Mouse (Mus musculus) adrenal gland, postnatal 4 days (tissue): Measurements from ENCODE around the gene Ccdc173. TPM values are rescaled to one million over a fixed set of nuclear protein-coding genes. Genes with fewer than 3 reads are reported as not detected.
"Not testable (repeated sequence)": the region's sequence is repeated elsewhere in the genome, so short reads cannot be mapped to it uniquely, and the experiment has no call there.

Source experiments
- DNase-seq, 2 experiments: peaks; one replicate each; pipeline ENCODE4 v3.0.0; 2021 to 2022; ENCODE audit warnings: low spot score in 2 of 2, mixed read lengths in 2 of 2
- long read RNA-seq, 2 experiments: library from polyadenylated mRNA; stranded (forward); transcript quantifications; one replicate each; pipeline ENCODE4 v2.0.0; 2021
- total RNA-seq, 2 experiments: library from RNA; stranded (reverse); gene quantifications; 2 replicates each; pipeline ENCODE4 v1.2.3; 2021

The Ccdc173 gene
- 1 to 10 TPM; 2.7 to 3.0 TPM for total RNA-seq
- long read RNA-seq, experiment 1, partial matches to known transcripts: 1 of 1 reads
- long read RNA-seq, experiment 1, other reads (novel, unspliced or antisense): 0 of 1 reads
- long read RNA-seq, experiment 2, partial matches to known transcripts: 1 of 2 reads
- long read RNA-seq, experiment 2, other reads (novel, unspliced or antisense): 0 of 2 reads

DNA sequence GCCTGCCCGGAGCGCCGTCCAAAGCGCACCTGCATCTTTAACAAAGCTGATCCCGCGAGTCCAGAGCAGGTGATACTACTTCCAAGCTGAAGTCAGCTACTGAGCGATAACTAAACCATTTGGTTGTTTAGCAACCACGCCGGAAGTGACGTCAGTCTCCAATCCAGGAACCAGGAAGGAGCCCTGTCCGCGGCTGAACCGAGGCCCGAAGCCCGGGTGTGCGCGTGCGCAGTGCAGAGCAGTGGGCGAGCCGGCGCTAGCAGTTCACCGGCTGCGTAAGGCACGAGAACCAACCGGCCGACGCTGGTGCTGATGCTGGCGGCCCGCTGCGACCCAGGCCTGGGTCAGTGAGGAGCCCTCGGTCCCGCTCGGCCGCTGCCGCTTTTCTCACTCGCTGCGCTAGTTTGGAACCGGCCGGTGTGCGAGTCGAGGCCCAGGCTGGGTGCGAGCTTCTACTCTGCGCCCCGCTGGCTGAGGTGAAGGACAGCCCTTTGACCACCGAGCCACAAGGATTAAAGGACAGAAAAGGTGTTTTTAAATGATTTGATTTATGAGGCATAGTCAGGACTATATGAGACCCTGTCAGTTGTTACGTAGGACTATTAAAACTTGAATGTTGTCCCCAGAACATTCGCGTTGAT lies at the start of gene Ccdc173, which contains the start of gene Phospho2:
Gene Ccdc173 (minus strand): TSS at position 147 of the 641 bp plus-strand sequence.
Gene Phospho2 (plus strand): TSS at position 195 of the 641 bp plus-strand sequence.
- peak; percentile 94 to 95 for DNase-seq

DNA sequence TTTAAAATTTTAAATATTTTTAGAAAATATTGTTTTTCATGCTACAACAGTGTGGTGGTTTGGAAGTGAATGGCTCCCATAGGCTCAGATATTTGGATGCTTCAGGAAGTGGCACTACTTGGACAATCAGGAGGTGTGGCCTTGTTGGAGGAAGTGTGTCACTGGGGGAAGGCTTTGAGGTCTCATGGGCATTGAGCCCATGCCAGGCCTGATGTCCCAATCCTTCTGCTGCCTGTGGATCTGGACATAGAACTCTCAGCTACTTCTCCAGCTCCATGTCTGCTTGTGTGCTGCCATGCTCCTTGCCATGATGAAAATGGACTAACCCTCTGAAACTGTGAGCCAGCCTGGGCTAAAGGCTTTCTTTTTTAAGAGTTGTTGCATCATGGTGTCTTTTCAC lies 49.3 kb upstream of the Ccdc173 start:
- DNase-seq: no peak

- DNase-seq: no peak
These were observed 48.6 kb upstream of the Ccdc173 start for GRCm38 (mm10) chr2:69837996-69838395.

DNA sequence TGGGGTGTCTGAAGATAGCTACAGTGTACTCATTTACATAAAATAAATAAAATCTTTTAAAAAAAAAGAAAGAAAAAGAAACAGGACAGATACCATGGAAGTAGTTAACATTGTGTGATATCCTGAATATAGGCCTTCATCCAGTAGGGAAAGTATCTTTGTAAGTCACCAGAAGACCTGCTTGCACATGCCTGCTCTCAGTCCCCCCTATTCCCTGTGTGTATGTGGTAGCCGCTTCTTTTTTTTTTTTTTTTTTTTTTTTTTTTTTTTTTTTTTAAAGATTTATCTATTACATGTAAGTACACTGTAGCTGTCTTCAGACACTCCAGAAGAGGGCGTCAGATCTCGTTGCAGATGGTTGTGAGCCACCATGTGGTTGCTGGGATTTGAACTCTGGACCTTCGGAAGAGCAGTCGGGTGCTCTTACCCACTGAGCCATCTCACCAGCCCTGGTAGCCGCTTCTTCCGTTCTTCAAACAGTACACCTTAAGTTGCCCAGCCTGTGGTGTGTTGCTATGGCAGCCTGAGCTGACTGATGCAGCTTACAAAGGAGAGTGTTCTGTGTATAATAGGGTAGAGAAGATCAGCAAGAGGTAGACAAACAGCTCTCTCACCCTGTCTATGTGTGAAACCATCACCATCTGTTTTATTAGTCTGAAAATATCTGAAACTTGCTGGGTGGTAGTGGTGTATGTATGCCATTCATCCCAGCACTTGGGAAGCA lies 48.0 kb upstream of the Ccdc173 start:
- DNase-seq: no peak

- no peak for DNase-seq
These were observed 40.7 kb upstream of the Ccdc173 start for GRCm38 (mm10) chr2:69830116-69830515.

DNA sequence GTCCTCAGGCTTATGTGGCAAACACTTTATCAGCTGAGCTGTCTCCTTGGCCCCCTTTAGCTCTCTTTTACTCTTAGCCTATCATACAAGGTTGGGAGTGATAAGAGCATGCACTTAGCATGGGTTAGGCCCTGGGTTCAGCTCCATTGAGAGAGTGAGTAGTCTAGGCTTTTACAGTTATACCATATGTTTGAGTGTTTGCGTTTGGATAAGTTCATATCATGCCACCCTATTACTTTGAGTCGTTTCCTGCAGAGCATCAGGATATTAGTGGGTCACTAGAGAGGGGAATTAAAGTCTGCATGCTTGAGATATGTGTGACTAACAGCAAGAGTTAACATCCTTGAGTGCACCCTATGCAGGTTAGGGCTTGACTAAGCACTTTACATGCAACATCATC lies 40.3 kb upstream of the Ccdc173 start:
- DNase-seq: no peak

DNA sequence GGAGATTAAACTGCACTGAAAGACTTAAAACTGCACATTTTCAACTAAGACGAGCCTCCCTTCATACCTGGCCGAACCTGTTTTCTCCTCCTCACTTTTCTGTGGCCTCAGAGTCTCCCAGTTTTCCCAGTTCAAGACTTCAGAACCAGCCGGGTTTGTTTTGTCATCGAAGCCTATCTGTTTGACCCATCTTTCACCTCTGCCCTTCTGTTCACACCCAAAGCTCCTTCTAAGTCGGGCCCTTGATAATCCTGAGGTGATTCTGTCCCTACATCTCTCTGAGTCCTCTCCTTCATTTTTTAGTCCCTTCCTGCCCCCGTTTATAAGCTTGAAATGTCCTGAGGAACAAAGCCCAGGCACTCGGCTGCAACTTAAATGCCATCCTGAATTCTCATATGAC lies 38.7 kb upstream of the Ccdc173 start:
- DNase-seq: no peak

DNA sequence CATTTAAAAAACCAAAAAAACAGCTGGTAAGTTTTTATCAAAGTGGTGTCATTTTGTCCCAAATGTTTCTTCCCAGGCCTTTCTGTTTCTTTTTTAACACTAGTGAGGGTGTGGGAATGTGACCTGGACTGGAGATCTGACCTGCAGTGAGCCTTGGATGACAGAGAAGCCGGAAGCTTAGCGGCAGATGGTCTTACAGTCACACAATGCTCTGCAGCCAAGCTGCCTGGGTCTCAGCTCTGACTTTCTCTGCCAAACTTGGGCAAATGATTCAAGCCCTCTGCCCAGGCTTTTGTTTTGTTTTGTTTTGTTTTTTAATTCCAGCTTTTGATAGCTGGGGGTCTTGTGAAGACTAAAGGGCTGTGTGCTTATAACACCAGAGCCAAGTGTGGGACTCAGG lies 37.0 kb upstream of the Ccdc173 start:
- DNase-seq: no peak

DNA sequence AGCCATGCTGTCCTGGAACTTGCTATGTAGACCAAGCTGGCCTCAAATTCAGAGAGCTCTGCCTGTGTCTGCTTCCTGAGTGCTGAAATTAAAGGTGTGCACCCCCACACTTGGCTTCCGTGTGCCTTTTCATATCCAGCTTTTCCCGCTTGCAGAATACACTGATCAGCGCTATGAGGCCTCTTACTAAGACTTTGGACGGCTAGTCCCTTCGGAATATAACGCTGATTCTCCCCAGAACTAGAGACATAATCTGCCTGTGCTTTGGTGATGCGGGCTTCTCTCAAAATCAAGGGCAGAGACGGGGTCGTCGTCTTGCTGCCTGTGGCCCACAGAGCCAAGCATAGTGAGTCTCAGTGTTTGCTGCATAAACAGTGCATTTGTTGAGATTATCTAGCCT lies 36.5 kb upstream of the Ccdc173 start:
- no peak for DNase-seq

GRCm38 (mm10) chr2:69823129-69823677 lies 33.8 kb upstream of the Ccdc173 start:
- no peak for DNase-seq

- DNase-seq: peak; percentile 26 to 28
These were observed 33.2 kb upstream of the Ccdc173 start for GRCm38 (mm10) chr2:69822361-69823128.

GRCm38 (mm10) chr2:69821711-69822110 lies 32.3 kb upstream of the Ccdc173 start, which contains the start of gene Klhl23:
Gene Klhl23, plus strand, starts transcription at chr2:69821944.
- no peak for DNase-seq

DNA sequence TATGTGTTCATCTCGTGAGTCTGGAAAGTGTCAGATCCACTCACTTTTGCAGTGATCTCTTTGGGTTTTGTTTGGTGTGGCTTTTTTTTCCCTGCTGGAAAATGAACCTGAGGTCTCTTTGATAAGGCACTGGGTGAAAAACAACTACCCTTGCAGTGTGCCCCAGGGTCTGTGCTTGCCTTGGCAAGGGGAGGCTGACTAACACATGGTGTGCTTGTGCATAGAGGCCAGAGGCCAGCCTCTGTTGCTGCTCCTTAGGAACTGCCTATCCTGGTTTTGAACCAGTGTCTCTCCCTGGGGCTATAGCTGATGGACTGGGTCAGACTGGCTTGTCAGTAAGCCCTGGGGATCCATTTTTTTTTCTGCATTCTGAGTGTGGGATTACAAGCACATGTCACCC lies 30.8 kb upstream of the Ccdc173 start:
- DNase-seq: no peak

DNA sequence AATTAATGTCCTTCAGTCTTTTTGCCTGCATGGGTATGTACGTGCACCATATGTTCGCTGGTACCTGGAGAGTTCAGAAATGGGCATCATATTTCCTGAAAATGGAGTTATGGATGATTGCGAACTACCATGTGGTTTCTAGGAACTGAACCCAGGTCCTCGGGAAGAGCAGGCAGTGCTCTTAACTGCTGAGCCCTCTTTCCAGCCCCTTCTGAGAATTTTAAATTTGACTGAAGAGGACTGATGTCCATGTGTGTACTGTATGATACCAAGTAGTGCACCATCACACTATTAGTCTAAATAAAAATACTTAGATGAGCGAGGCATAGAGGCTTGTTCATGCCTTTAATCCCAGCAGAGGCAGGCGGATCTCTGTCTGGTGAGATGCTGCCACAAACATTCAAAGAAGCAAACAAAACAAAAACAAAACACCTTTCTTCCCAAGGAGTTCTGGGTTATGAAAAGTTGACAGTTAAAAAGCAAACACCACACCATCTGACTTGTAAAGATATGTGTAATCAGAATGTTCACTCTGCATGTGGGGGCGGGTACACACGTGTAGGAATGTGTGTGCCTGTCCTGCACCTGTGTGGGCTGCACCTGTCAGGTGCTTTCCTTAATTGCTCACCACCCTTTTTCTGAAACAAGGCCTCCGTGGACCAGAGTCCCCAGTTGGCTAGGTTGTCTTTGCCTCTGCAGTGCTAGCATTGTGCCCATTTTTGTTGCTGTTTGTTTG lies 29.1 kb upstream of the Ccdc173 start:
- DNase-seq: no peak

GRCm38 (mm10) chr2:69816575-69816974 lies 27.2 kb upstream of the Ccdc173 start:
- no peak for DNase-seq

DNA sequence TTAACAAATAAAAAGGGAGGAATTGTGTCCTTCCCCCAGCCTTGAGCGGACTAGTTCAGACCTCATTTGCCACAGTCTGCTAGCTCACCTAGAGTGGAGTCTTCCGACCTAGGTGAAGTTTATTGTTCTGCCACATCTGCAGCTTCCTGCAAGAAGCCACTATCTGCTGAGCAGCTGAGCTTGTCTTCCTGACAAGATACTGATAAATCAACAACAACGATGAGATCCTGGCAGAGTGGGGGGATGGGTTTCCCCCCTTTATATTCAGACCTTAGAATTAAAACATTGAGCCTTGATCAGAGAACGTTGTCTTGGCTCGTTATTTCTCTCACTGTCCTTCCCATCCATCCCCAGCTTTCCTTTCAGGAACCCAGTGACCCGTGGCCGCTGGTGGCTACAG lies 22.0 kb upstream of the Ccdc173 start:
- DNase-seq: not testable (repeated sequence)

DNA sequence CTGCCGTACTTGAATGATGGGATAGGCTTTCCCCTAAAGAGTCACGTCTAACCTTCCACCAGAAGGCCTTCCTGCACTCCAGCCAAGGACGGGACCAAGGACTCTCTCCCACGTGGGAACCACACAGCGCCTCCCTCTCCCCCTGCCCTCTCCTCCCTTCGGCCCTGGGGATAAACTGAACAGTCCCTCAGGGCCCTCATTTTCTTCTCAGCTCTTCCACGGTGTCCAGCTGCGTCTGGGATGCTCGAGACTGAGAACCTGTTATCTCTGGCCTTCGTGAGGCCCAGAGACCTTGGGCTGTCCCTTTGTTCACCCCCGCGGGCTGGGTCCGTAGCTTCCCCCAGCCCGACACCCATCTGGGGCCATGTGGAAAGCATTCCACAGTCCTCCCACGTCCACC lies 20.8 kb upstream of the Ccdc173 start:
- no peak for DNase-seq

DNA sequence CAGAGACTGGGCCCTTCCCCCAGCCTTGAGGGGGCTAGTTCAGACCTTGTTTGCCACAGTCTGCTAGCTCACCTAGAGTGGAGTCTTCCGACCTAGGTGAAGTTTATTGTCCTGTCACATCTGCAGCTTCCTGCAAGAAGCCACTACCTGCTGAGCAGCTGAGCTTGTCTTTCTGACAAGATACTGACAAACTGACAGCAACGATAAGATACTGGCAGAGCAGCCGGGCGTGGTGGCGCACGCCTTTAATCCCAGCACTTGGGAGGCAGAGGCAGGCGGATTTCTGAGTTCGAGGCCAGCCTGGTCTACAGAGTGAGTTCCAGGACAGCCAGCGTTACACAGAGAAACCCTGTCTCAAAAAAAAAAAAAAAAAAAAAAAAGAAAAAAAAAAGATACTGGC lies 15.3 kb upstream of the Ccdc173 start:
- not testable (repeated sequence) for DNase-seq

GRCm38 (mm10) chr2:69803756-69804155 lies 14.4 kb upstream of the Ccdc173 start:
- no peak for DNase-seq

GRCm38 (mm10) chr2:69802911-69803312 lies 13.5 kb upstream of the Ccdc173 start:
- DNase-seq: peak; percentile 57 to 65

GRCm38 (mm10) chr2:69790722-69791121 lies 1.3 kb upstream of the Ccdc173 start:
- no peak for DNase-seq
